Mouse (Mus musculus) embryonic facial prominence, embryonic 10.5 days (tissue): Measurements from ENCODE around the gene Zfp593. TPM values are rescaled to one million over a fixed set of nuclear protein-coding genes. Genes with fewer than 3 reads are reported as not detected.
"Not testable (repeated sequence)": the region's sequence is repeated elsewhere in the genome, so short reads cannot be mapped to it uniquely, and the experiment has no call there.

Experiments
- DNase-seq: peaks from one replicate; pipeline ENCODE4 v3.0.0-alpha.2; 2017; ENCODE audit warnings: low spot score
- H3K27ac ChIP-seq: fragments of 300-500 bp; sonication (generic); replicated peaks from 2 replicates; pipeline ENCODE4 v1.5.1; 2016; ENCODE audit warnings: mild to moderate bottlenecking
- H3K27me3 ChIP-seq: fragments of 300-500 bp; sonication (generic); replicated peaks from 2 replicates; pipeline ENCODE4 v1.6.1; 2016; ENCODE audit warnings: low read depth, mild to moderate bottlenecking; ENCODE audit not compliant: poor library complexity, severe bottlenecking
- H3K36me3 ChIP-seq: fragments of 300-500 bp; sonication (generic); replicated peaks from 2 replicates; pipeline ENCODE4 v1.6.1; 2016; ENCODE audit warnings: mild to moderate bottlenecking, moderate library complexity
- H3K4me1 ChIP-seq: fragments of 300-500 bp; sonication (generic); 2 replicates; pipeline ENCODE4 v1.6.1; 2016
- H3K4me3 ChIP-seq: fragments of 300-500 bp; sonication (generic); 2 replicates; pipeline ENCODE4 v1.5.1; 2016; ENCODE audit warnings: mild to moderate bottlenecking, moderate library complexity
- H3K9me3 ChIP-seq: fragments of 300-500 bp; sonication (generic); 2 replicates; pipeline ENCODE4 v1.6.1; 2016; ENCODE audit warnings: mild to moderate bottlenecking
- WGBS: fragments of 180-500 bp; shearing (Covaris S2); methylation state at CpG from one replicate; pipeline ENCODE4 v1.1.7; 2016; 5-methylcytosine and 5-hydroxymethylcytosine counted together
- polyA plus RNA-seq: library from polyadenylated mRNA; unstranded; fragments of >200 nt; fragmentation: Nextera tagmentation; extraction: Ambion mirVana; gene quantifications from 2 replicates; pipeline ENCODE4 v1.2.1, GENCODE M21; 2016

Gene Zfp593
- polyA plus RNA-seq, 1 experiment from 2014 or later = 21.0 TPM

DNA sequence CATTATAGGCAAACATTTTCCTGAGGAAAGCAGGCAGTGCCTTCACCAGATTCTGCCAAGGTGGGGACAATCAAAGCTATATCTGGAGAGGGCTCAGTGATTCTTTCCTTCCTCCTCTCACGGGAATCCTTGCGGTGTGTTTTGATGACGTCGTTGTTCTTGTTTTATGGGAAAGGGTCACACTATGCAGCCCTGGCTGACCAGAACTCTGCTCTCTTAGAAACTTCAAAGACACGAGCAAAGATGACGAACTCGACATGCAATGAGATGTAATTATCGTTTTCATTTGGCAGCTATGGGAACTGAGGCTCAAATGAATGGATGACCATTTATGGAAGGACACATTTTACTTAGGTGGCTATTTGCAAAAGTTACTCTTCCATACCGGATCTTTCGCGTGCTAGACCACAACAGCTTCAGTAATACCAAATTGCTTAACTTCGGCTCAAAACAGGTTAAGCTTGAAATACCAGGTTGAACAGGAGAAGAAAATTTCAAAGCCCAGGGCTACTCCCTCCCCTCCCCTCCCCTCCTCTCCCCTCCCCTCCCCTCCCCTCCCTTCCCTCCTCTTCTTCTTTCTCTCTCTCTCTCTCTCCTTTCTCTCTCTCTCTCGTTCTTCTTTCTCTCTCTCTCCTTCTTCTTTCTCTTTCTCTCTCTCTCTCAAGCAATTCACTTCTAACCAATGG, 27.5 kb upstream of the Zfp593 start:
- 29% methylated on average over 13 of the region's 13 CpGs for WGBS
- Histone ChIP-seq H3K27me3 (no peaks in the 10 kb centered on the region), H3K27ac (peak overlapping the region; percentile 69; the same call in 1 of the 2 replicates), H3K36me3 (peaks cover 25% of the 10 kb centered on the region), H3K9me3 (no peaks in the 10 kb centered on the region), H3K4me3 (peak overlapping the region; percentile 39), H3K4me1 (peaks cover 15% of the 10 kb centered on the region)
- DNase-seq = no peak

DNA sequence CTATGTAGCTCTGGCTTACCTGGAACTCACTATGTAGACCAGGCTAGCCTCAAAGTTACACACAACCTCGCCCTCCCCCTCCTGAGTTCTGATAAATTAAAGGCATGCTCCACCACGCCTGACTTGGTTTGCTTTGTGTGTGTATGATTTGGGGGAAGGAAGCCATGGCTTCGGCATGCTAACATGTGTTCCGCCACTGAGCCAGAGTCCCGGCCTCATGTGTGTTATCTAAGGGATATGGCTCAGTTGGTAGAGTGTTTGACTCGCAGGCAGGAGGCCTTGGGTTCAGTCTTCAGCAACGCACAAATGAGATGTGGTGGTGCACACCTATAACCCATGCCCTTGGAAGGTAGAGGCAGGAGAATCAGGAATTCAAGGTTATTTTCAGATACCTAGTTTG, 26.6 kb upstream of the Zfp593 start:
- Histone ChIP-seq H3K4me3 (no peak overlapping the region), H3K27me3 (no peaks in the 10 kb centered on the region), H3K9me3 (no peaks in the 10 kb centered on the region), H3K36me3 (peaks cover 16% of the 10 kb centered on the region), H3K27ac (no peak overlapping the region), H3K4me1 (peaks cover 15% of the 10 kb centered on the region)
- no peak for DNase-seq
- WGBS = 85% methylated on average over 7 of the region's 7 CpGs

DNA sequence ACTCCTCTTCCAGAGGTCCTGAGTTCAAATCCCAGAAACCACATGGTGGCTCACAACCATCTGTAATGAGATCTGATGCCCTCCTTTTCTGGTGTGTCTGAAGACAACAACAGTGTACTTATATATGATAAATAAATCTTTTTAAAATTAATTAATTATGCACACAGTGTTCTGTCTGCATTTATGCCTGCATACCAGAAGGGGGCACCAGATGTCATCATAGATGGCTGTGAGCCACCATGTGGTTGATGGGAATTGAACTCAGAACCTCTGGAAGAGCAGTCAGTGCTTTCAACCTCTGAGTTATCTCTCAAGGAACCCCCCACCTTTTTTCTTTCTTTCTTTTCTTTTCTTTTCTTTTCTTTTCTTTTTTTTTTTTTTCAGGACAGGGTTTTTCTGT, 24.2 kb upstream of the Zfp593 start:
- not testable (repeated sequence) for H3K27ac ChIP-seq, H3K27me3 ChIP-seq, H3K9me3 ChIP-seq, H3K36me3 ChIP-seq, DNase-seq, H3K4me3 ChIP-seq
- peaks cover 21% of the 10 kb centered on the region for H3K4me1 ChIP-seq

DNA sequence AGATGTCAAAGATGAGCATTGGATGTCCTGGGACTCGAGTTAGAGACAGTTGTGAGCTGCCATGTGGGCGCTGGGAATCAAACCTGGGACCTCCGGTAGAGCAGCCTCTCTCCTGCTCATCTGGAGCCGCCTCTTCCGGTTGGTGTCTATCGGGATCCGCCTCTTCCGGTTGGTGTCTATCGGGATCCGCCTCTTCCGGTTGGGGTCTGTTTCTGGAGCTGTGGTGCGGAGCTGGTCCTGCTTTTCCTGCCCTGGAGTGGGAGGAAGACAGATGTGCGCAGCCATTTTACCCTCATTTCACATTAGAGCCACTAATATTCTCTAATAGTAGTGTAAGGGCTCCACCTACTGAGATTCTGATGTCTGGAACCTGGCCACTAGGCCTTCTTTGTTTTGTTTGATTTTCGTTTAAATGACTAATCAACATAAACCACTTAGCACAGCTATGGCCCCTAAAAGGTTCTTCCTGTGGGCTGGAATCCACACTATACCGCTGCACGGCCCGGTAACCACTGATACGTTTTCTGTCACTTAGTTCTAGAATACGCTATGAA, 22.8 kb upstream of the Zfp593 start:
- Histone ChIP-seq H3K4me3 (no peak overlapping the region), H3K27me3 (no peaks in the 10 kb centered on the region), H3K9me3 (no peaks in the 10 kb centered on the region), H3K36me3 (no peaks in the 10 kb centered on the region), H3K27ac (no peak overlapping the region), H3K4me1 (peaks cover 14% of the 10 kb centered on the region)
- no peak for DNase-seq
- WGBS = 89% methylated on average over 19 of the region's 19 CpGs

DNA sequence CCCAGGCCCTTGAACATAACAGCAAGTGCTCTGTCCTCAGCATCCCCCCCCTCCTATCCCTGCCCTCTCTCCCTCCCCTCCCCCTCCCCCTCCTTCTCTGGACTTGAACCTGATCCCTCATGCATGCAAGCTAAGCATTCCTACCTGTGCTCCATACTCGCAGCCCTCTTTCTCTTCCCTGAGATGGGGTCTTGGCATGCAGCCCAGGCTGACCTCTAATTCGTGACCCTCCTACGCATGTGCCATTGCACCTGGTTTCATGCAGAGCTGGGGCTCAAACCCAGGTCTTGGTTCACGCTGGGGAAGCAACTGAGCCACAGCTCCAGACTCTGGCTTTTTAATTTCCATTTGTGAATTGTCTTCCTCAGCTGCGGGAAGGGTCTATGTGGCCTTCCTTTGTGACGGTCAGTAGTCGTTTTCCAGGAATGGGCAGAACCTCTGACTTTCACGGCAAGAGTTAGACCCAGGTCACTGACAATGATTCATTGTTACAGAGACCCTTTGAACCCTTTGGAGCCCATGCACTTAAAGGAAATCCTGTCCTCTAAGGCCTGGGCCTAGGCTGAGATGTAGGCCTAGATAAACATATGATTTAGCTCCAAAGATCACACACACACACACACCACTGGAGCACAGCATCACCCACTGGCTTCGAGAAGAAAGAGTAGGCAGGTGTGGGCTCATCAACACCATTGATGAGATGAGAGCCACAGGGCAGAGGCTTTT, 20.6 kb upstream of the Zfp593 start:
- peaks cover 6% of the 10 kb centered on the region; the same call in 1 of the 2 replicates for H3K4me1 ChIP-seq
- DNase-seq = no peak
- 61% methylated on average over 9 of the region's 9 CpGs for WGBS

DNA sequence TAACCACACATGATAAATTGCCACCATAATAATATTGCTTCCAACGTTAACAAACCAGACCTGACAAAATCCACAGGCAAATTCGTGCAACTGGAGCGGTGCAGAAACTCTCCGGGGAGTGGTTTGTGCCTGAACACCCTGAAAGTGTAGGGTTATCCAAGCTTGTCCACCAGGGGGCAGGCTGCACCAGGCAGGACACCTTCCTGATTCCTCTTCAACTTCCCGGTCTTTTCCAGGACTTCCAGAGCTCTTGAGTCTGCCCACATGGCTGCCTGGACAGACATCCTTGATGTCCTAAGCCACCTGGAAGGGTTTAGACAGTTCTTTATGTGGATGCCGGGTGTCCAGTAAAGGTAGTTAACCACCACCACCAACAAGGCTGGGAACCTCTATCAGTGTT, 17.8 kb upstream of the Zfp593 start:
- no peaks in the 10 kb centered on the region for H3K27me3 ChIP-seq
- no peak overlapping the region for H3K27ac ChIP-seq
- no peak overlapping the region for H3K4me3 ChIP-seq
- peaks cover 11% of the 10 kb centered on the region for H3K4me1 ChIP-seq
- no peaks in the 10 kb centered on the region for H3K36me3 ChIP-seq
- DNase-seq = peak; percentile 74
- no peaks in the 10 kb centered on the region for H3K9me3 ChIP-seq
- 46% methylated on average over 6 of the region's 6 CpGs for WGBS

More for the DNA sequence above, 20.6 kb upstream of the Zfp593 start:
- no peaks in the 10 kb centered on the region for H3K9me3 ChIP-seq
- no peaks in the 10 kb centered on the region for H3K27me3 ChIP-seq
- no peaks in the 10 kb centered on the region for H3K36me3 ChIP-seq
- H3K27ac ChIP-seq = no peak overlapping the region
- H3K4me3 ChIP-seq = no peak overlapping the region

DNA sequence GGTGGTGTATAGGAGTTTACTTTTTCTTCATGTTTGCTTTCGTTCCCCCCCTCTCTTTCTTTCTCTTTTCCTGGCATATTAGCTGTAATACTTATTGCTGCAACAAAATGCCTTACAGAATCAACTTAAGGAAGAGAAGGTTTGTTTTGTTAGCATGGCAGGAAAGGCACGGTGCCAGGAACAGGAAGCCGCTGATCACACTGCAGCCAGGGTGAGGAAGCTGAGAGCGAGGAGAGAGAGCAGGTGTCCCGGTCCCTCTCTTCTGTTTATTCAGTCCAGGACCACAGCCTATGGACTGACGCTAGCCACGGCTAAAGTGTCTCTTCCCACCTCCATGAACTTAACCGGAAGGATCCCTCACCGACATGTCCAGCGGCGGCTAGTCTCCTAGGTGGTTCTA, 13.0 kb upstream of the Zfp593 start:
- Histone ChIP-seq H3K4me1 (peaks cover 53% of the 10 kb centered on the region), H3K27me3 (peaks cover 31% of the 10 kb centered on the region), H3K4me3 (no peak overlapping the region), H3K36me3 (no peaks in the 10 kb centered on the region), H3K9me3 (no peaks in the 10 kb centered on the region), H3K27ac (no peak overlapping the region)
- DNase-seq = no peak
- 64% methylated on average over 11 of the region's 11 CpGs for WGBS

DNA sequence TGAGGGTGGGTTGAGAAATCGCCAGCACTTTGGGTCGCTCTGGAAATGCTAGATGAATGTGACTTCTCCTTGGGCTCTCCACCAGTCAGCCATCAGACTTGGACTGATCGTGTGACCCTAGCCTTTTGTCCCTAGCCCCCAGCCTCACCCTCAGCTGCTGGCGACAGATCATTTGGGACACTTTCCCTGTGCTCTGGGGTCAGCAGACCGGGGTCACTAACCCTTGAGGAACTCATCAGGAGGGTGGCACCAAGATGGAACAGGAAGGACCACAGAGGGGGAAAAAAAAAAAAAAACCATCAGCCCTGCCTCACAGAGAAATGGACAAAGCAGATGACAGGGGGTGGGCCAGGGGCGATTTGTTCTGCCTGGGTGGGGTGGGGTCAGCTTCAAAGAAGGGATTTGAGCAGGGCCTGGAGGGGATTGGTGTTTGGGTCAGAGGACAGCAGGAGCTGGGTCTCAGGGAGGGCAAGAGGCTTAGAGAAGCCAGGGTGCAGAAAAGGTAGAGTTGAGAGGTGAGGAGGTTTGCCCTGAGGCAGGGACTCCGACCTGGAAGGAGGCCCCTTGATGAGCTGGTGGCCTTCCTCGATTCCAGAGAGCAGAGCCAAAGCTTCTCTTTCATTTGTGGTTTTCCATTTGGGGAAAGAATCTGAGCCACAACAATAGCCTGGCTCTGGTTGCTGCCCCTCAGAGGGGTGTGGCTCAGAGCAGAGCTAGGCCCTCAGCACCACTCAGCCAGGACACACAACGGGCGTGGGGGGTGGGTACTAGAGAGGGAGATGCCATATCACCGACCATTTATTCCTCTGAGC, 12.0 kb upstream of the Zfp593 start:
- Histone ChIP-seq H3K36me3 (no peaks in the 10 kb centered on the region), H3K27ac (peak overlapping the region; percentile 78), H3K4me1 (peaks cover 62% of the 10 kb centered on the region), H3K9me3 (no peaks in the 10 kb centered on the region), H3K4me3 (no peak overlapping the region), H3K27me3 (peaks cover 41% of the 10 kb centered on the region)
- 9% methylated on average over 11 of the region's 11 CpGs for WGBS
- no peak for DNase-seq

DNA sequence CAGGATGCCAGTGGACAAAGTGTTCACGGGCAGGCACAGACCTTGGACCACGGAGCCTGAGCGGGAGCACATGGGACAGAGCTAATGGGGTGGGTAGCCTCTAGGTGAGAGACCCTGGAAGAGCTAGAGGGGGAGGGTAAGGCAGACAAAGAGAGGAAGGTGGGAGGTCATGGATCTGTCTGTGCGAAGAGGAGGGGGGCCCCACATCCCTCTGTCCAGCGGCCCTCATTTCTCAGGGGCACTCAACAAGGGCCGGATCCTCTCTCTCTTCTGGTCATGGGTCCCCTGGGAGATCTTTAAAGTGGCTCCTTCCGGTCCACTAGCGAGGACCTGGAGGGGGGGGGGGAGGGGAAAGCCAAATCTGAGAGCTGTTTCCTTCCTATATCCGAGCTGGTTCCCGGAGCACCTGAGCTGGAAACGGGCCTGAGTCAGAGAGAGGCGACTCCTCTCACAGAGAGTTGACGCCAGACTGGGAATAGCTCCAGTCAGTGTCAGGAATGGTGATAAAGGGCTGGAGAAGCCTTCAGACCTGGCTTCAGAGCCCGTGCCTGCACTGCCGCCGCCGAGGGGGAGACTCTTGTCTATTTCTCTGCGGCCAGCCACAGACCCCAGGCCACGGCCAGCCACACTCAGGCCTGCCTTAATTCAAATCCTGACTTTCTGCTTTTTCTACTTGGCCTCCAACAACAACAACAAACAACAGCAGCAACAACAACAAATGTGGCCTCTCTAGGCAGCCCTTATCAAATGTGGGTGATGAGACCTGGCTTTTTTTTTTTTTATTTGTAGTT, 11.2 kb upstream of the Zfp593 start:
- H3K36me3 ChIP-seq = no peaks in the 10 kb centered on the region
- H3K27me3 ChIP-seq = peaks cover 49% of the 10 kb centered on the region
- H3K4me1 ChIP-seq = peaks cover 70% of the 10 kb centered on the region
- DNase-seq = peak; percentile 58
- no peaks in the 10 kb centered on the region for H3K9me3 ChIP-seq
- peak overlapping the region; percentile 78 for H3K27ac ChIP-seq
- peak overlapping the region; percentile 29 for H3K4me3 ChIP-seq
- WGBS = 2% methylated on average over 19 of the region's 19 CpGs

DNA sequence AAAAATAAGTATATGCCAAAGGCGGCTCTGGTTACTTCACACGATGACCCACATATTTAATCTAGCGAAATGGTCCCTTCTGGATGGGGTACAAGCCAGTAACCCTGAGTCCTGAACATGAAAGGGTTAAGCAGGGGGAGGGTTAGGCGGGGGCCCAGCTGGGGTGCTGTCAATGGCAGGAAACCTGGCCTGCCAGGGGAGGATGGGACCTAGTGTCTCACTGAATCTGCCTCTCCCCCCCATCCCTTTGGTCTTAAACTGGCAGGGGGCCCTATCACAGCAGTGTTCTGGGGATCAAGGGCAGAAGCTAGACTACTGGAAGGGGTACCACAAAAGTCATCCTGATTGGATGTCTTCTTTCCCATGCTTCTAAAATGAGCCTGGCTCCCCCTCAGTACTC, 10.5 kb upstream of the Zfp593 start:
- H3K27ac ChIP-seq = peak overlapping the region; percentile 78
- no peaks in the 10 kb centered on the region for H3K9me3 ChIP-seq
- WGBS = 18% methylated on average over 4 of the region's 4 CpGs
- DNase-seq = peak; percentile 51
- H3K4me3 ChIP-seq = peak overlapping the region; percentile 21; the same call in 1 of the 2 replicates
- H3K36me3 ChIP-seq = no peaks in the 10 kb centered on the region
- H3K4me1 ChIP-seq = peaks cover 78% of the 10 kb centered on the region
- peaks cover 56% of the 10 kb centered on the region for H3K27me3 ChIP-seq

DNA sequence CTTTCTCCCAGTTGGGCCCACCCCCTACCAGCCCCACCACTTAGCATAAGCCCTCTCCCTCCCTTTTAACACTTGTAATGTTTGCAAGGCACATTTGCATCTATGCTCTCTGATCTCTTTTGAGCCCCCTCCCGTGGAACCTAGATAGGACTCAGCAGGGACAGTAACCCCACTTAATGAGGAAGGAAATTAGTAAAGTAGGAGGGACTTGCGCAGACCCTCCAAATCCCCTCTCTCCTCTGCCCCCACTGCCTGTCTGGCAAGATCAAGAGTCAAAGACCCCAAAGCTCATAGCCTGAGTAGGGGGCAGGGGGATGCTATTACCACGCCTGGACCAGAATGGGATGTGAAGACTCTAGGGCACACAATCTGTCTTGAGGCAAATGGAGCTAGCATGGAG, 9.4 kb upstream of the Zfp593 start:
- Histone ChIP-seq H3K4me3 (0 out of 2 replicates have a peak overlapping the region, but pooled peaks have one; percentile 25), H3K36me3 (no peaks in the 10 kb centered on the region), H3K4me1 (peaks cover 88% of the 10 kb centered on the region), H3K9me3 (no peaks in the 10 kb centered on the region), H3K27me3 (peaks cover 66% of the 10 kb centered on the region), H3K27ac (peak overlapping the region; percentile 55)
- DNase-seq = no peak
- 16% methylated on average over 3 of the region's 3 CpGs for WGBS
